Mouse (Mus musculus) ES-E14 (cell line): Measurements from ENCODE around the gene Adra2a. TPM values are rescaled to one million over a fixed set of nuclear protein-coding genes. Genes with fewer than 3 reads are reported as not detected.

Experiments used
- DNase-seq: peaks from one replicate; pipeline ENCODE4 v3.0.0-alpha.2; 2013; ENCODE audit warnings: low read depth, low spot score
- H3K27ac ChIP-seq: 2 replicates; pipeline ENCODE4 v1.5.1; 2012; ENCODE audit warnings: low read depth, mild to moderate bottlenecking, low read length, moderate library complexity, mixed read lengths; ENCODE audit not compliant: poor library complexity, insufficient read depth, severe bottlenecking
- H3K36me3 ChIP-seq: 2 replicates; pipeline ENCODE4 v1.6.1; 2012; ENCODE audit warnings: mild to moderate bottlenecking, low read length, moderate library complexity, mixed read lengths; ENCODE audit not compliant: control insufficient read depth, poor library complexity, insufficient read depth, severe bottlenecking
- H3K4me1 ChIP-seq, 2 experiments: fragments of 150-350 bp in 1 of 2; sonication (generic) in 1 of 2; 2 replicates each; pipeline ENCODE4 v1.6.1; 2012; ENCODE audit warnings: low read length in 2 of 2, mild to moderate bottlenecking in 1 of 2, mixed read lengths in 1 of 2; ENCODE audit not compliant: control insufficient read depth in 2 of 2, insufficient read depth in 2 of 2, poor library complexity in 1 of 2
- H3K4me3 ChIP-seq, 2 experiments: fragments of 150-350 bp in 1 of 2; sonication (generic) in 1 of 2; 2 replicates each; pipeline ENCODE4 v1.5.1; 2012; ENCODE audit warnings: low read length in 2 of 2, low read depth in 1 of 2, mild to moderate bottlenecking in 1 of 2, mixed read lengths in 1 of 2; ENCODE audit not compliant: insufficient read depth in 1 of 2, poor library complexity in 1 of 2, severe bottlenecking in 1 of 2
- H3K9ac ChIP-seq: 2 replicates; pipeline ENCODE4 v1.6.1; 2012; ENCODE audit warnings: low read depth, mild to moderate bottlenecking, low read length, mixed read lengths; ENCODE audit not compliant: poor library complexity, insufficient read depth, severe bottlenecking
- H3K9me3 ChIP-seq: fragments of 150-350 bp; sonication (generic); 2 replicates; pipeline ENCODE4 v1.6.1; 2012; ENCODE audit warnings: low read depth, mild to moderate bottlenecking, low read length; ENCODE audit not compliant: control insufficient read depth, insufficient read depth
- CHD2 ChIP-seq: IDR thresholded peaks from 2 replicates; pipeline ENCODE4 v1.6.1; 2014; ENCODE audit warnings: mild to moderate bottlenecking, low read depth, low read length, inconsistent platforms
- HCFC1 ChIP-seq: IDR thresholded peaks from 2 replicates; pipeline ENCODE4 v1.6.1; 2012; ENCODE audit warnings: low read length, inconsistent platforms, borderline replicate concordance; ENCODE audit not compliant: insufficient read depth
- MAFK ChIP-seq: IDR thresholded peaks from 2 replicates; pipeline ENCODE4 v1.6.1; 2014; ENCODE audit warnings: mild to moderate bottlenecking, low read depth, low read length, inconsistent platforms; ENCODE audit not compliant: insufficient read depth
- ZC3H11A ChIP-seq: IDR thresholded peaks from 2 replicates; pipeline ENCODE4 v1.6.1; 2012; ENCODE audit warnings: low read depth, mild to moderate bottlenecking, inconsistent platforms, low read length, borderline replicate concordance
- ZNF384 ChIP-seq: IDR thresholded peaks from 2 replicates; pipeline ENCODE4 v1.6.1; 2012; ENCODE audit warnings: low read depth, low read length, inconsistent platforms
- in situ Hi-C, 2 experiments: fragments of 600-800 bp; cut with MboI; formaldehyde crosslinking; loops; one replicate each; pipeline ENCODE4 v1.15.1; 2025; ENCODE audit warnings: low sequenced_read_pairs in 2 of 2, inconsistent platforms in 1 of 2; ENCODE audit not compliant: unreplicated experiment in 2 of 2
- total RNA-seq: library from RNA; depleted of rRNA; stranded (reverse); fragments of 300-350 nt; gene quantifications from 2 replicates; pipeline ENCODE4 v1.2.3, GENCODE M21; 2012; rRNA removed

Gene Adra2a
- total RNA-seq, 1 experiment: 0.76 TPM

- no peak for DNase-seq
- Histone ChIP-seq H3K9ac (no peak overlapping the region), H3K27ac (no peak overlapping the region), H3K4me1 (peaks cover 0 to 6% of the 10 kb centered on the region in 2 experiments; a peak in 1 of 4 replicates), H3K9me3 (no peaks in the 10 kb centered on the region), H3K4me3 (no peak overlapping the region), H3K36me3 (no peaks in the 10 kb centered on the region)
- TF ChIP-seq ZNF384 (no peak), ZC3H11A (no peak), HCFC1 (no peak), CHD2 (no peak), MAFK (no peak)
- in situ Hi-C loops: no loop called here
Observed at GRCm38 (mm10) chr19:54093599-54093998, 49.6 kb downstream of the Adra2a start.

- TF ChIP-seq CHD2 (no peak), ZC3H11A (no peak), MAFK (no peak), HCFC1 (no peak), ZNF384 (no peak)
- in situ Hi-C loops: no loop called here
- peaks cover 0 to 6% of the 10 kb centered on the region in 2 experiments; a peak in 1 of 4 replicates for H3K4me1 ChIP-seq
- no peaks in the 10 kb centered on the region for H3K9me3 ChIP-seq
- H3K36me3 ChIP-seq: no peaks in the 10 kb centered on the region
- H3K4me3 ChIP-seq: no peak overlapping the region
- H3K27ac ChIP-seq: no peak overlapping the region
- no peak overlapping the region for H3K9ac ChIP-seq
- DNase-seq: no peak
Observed at GRCm38 (mm10) chr19:54095716-54096115, 51.8 kb downstream of the Adra2a start.

- Histone ChIP-seq H3K4me3 (no peak overlapping the region), H3K9me3 (no peaks in the 10 kb centered on the region), H3K9ac (no peak overlapping the region), H3K4me1 (peaks cover 0 to 3% of the 10 kb centered on the region in 2 experiments; a peak in 1 of 4 replicates), H3K36me3 (no peaks in the 10 kb centered on the region), H3K27ac (no peak overlapping the region)
- DNase-seq: no peak
- in situ Hi-C loops: no loop called here
- TF ChIP-seq CHD2 (no peak), HCFC1 (no peak), ZNF384 (no peak), MAFK (no peak), ZC3H11A (no peak)
Observed at GRCm38 (mm10) chr19:54098367-54098766, 54.4 kb downstream of the Adra2a start.

Other genes starting within 250 kb of the Adra2a start
- 8.6 and 13.4 TPM in 2 replicates for gene Pdcd4, start 151.9 kb upstream of the Adra2a start, total RNA-seq
- gene Shoc2, start 99.8 kb upstream of the Adra2a start, total RNA-seq: 17.3 and 26.6 TPM in 2 replicates
- 11.8 and 21.9 TPM in 2 replicates for gene Bbip1, start 99.5 kb upstream of the Adra2a start, total RNA-seq